Mouse (Mus musculus) embryonic facial prominence, embryonic 11.5 days (tissue): ENCODE data around the gene P3h4. TPM values are rescaled to one million over a fixed set of nuclear protein-coding genes. Genes with fewer than 3 reads are reported as not detected.

Experiments used
- ATAC-seq: fragments of 200-750 bp; cut with Nextera tagmentation; replicated peaks from 2 replicates; pipeline ENCODE4 v1.8.0; 2017; ENCODE audit warnings: low read depth; ENCODE audit not compliant: insufficient number of reproducible peaks, low FRiP score, low TSS enrichment
- DNase-seq: peaks from one replicate; pipeline ENCODE4 v3.0.0-alpha.2; 2015; ENCODE audit warnings: low spot score
- H3K27ac ChIP-seq: fragments of 300-500 bp; sonication (generic); replicated peaks from 2 replicates; pipeline ENCODE4 v1.5.1; 2014; ENCODE audit warnings: mild to moderate bottlenecking, low read depth, low read length, control low read depth
- H3K27me3 ChIP-seq: fragments of 300-500 bp; sonication (generic); 2 replicates; pipeline ENCODE4 v1.6.1; 2014; ENCODE audit warnings: mild to moderate bottlenecking, low read length, moderate library complexity, mixed read lengths; ENCODE audit not compliant: control insufficient read depth, insufficient read depth
- H3K36me3 ChIP-seq: fragments of 300-500 bp; sonication (generic); replicated peaks from 2 replicates; pipeline ENCODE4 v1.6.1; 2014; ENCODE audit warnings: low read depth, mild to moderate bottlenecking, low read length, moderate library complexity, mixed read lengths; ENCODE audit not compliant: control insufficient read depth, insufficient read depth
- H3K4me1 ChIP-seq: fragments of 300-500 bp; sonication (generic); 2 replicates; pipeline ENCODE4 v1.6.1; 2014; ENCODE audit warnings: low read length, mixed read lengths; ENCODE audit not compliant: control insufficient read depth, insufficient read depth
- H3K4me2 ChIP-seq: fragments of 300-500 bp; sonication (generic); 2 replicates; pipeline ENCODE4 v1.6.1; 2014; ENCODE audit warnings: low read depth, mild to moderate bottlenecking, control low read depth, low read length, moderate library complexity
- H3K4me3 ChIP-seq: fragments of 300-500 bp; sonication (generic); 2 replicates; pipeline ENCODE4 v1.5.1; 2014; ENCODE audit warnings: low read depth, low read length, control low read depth
- H3K9ac ChIP-seq: fragments of 300-500 bp; sonication (generic); replicated peaks from 2 replicates; pipeline ENCODE4 v1.6.1; 2014; ENCODE audit warnings: mild to moderate bottlenecking, control low read depth, low read length
- H3K9me3 ChIP-seq: fragments of 300-500 bp; sonication (generic); replicated peaks from 2 replicates; pipeline ENCODE4 v1.6.1; 2016; ENCODE audit warnings: mild to moderate bottlenecking, low read length, inconsistent platforms, mixed read lengths; ENCODE audit not compliant: control insufficient read depth
- WGBS: fragments of 180-500 bp; shearing (Covaris S2); extraction: QIAGEN DNeasy Blood & Tissue Kit; methylation state at CpG from one replicate; pipeline ENCODE4 v1.1.7; 2014; 5-methylcytosine and 5-hydroxymethylcytosine counted together
- polyA plus RNA-seq: library from polyadenylated mRNA; unstranded; fragments of >200 nt; fragmentation: Nextera tagmentation; extraction: Ambion mirVana; gene quantifications from 2 replicates; pipeline ENCODE4 v1.2.1, GENCODE M21; 2014

The P3h4 gene
- polyA plus RNA-seq, 1 experiment from 2014 or later, result 33.0 TPM

- H3K9ac ChIP-seq, result no peak overlapping the region
- no peak overlapping the region for H3K4me2 ChIP-seq
- H3K36me3 ChIP-seq, result no peaks in the 10 kb centered on the region; the same call in none of the 2 replicates
- DNase-seq (no peak), ATAC-seq (no peak)
- H3K4me1 ChIP-seq, result no peaks in the 10 kb centered on the region
- H3K9me3 ChIP-seq, result no peaks in the 10 kb centered on the region
- H3K27me3 ChIP-seq, result no peaks in the 10 kb centered on the region
- H3K4me3 ChIP-seq, result no peak overlapping the region
- no peak overlapping the region for H3K27ac ChIP-seq
- 92% methylated on average over 21 of the region's 21 CpGs for WGBS
These were observed 37.8 kb downstream of the P3h4 start for GRCm38 (mm10) chr11:100376746-100377389.

GRCm38 (mm10) chr11:100376005-100376404 is 38.6 kb downstream of the P3h4 start:
- DNase-seq, result no peak
- Histone ChIP-seq H3K4me1 (no peaks in the 10 kb centered on the region), H3K36me3 (no peaks in the 10 kb centered on the region; the same call in none of the 2 replicates), H3K4me3 (no peak overlapping the region), H3K9ac (no peak overlapping the region), H3K27me3 (no peaks in the 10 kb centered on the region), H3K9me3 (no peaks in the 10 kb centered on the region), H3K4me2 (no peak overlapping the region), H3K27ac (no peak overlapping the region)
- ATAC-seq, result no peak
- 74% methylated on average over 4 of the region's 4 CpGs for WGBS

- DNase-seq (no peak), ATAC-seq (no peak)
- H3K9me3 ChIP-seq, result no peaks in the 10 kb centered on the region
- no peak overlapping the region for H3K4me2 ChIP-seq
- no peaks in the 10 kb centered on the region for H3K27me3 ChIP-seq
- no peak overlapping the region for H3K27ac ChIP-seq
- H3K4me1 ChIP-seq, result no peaks in the 10 kb centered on the region
- H3K36me3 ChIP-seq, result no peaks in the 10 kb centered on the region; the same call in none of the 2 replicates
- no peak overlapping the region for H3K9ac ChIP-seq
- 89% methylated on average over 9 of the region's 9 CpGs for WGBS
- H3K4me3 ChIP-seq, result no peak overlapping the region
These were observed 39.5 kb downstream of the P3h4 start for GRCm38 (mm10) chr11:100375127-100375526.

- Histone ChIP-seq H3K36me3 (no peaks in the 10 kb centered on the region; the same call in 1 of the 2 replicates), H3K4me1 (no peaks in the 10 kb centered on the region), H3K9ac (no peak overlapping the region), H3K4me3 (no peak overlapping the region), H3K27me3 (no peaks in the 10 kb centered on the region), H3K27ac (no peak overlapping the region), H3K4me2 (no peak overlapping the region), H3K9me3 (no peaks in the 10 kb centered on the region)
- DNase-seq, result no peak
- ATAC-seq, result no peak
- WGBS, result 78% methylated on average over 7 of the region's 8 CpGs
These were observed 42.6 kb downstream of the P3h4 start for GRCm38 (mm10) chr11:100371981-100372558.

GRCm38 (mm10) chr11:100369822-100370221 is 44.8 kb downstream of the P3h4 start:
- H3K27ac ChIP-seq, result no peak overlapping the region
- no peak overlapping the region for H3K9ac ChIP-seq
- no peak overlapping the region for H3K4me2 ChIP-seq
- no peaks in the 10 kb centered on the region for H3K4me1 ChIP-seq
- H3K9me3 ChIP-seq, result no peaks in the 10 kb centered on the region
- no peaks in the 10 kb centered on the region for H3K27me3 ChIP-seq
- H3K36me3 ChIP-seq, result no peaks in the 10 kb centered on the region; the same call in 1 of the 2 replicates
- WGBS, result 75% methylated on average over 8 of the region's 8 CpGs
- no peak overlapping the region for H3K4me3 ChIP-seq
- no peak for DNase-seq
- ATAC-seq, result no peak

- ATAC-seq (no peak), DNase-seq (no peak)
- no peaks in the 10 kb centered on the region for H3K9me3 ChIP-seq
- H3K27me3 ChIP-seq, result no peaks in the 10 kb centered on the region
- no peak overlapping the region for H3K4me3 ChIP-seq
- H3K27ac ChIP-seq, result no peak overlapping the region
- no peak overlapping the region for H3K4me2 ChIP-seq
- no peaks in the 10 kb centered on the region for H3K4me1 ChIP-seq
- WGBS, result 83% methylated on average over 7 of the region's 7 CpGs
- no peak overlapping the region for H3K9ac ChIP-seq
- no peaks in the 10 kb centered on the region for H3K36me3 ChIP-seq
These were observed 45.5 kb downstream of the P3h4 start for GRCm38 (mm10) chr11:100369145-100369544.

- no peak overlapping the region for H3K4me2 ChIP-seq
- H3K9me3 ChIP-seq, result no peaks in the 10 kb centered on the region
- 0 out of 2 replicates have a peak, but pooled peaks have one; percentile 16 for ATAC-seq
- H3K36me3 ChIP-seq, result no peaks in the 10 kb centered on the region
- no peak overlapping the region for H3K27ac ChIP-seq
- 13% methylated on average over 12 of the region's 12 CpGs for WGBS
- H3K9ac ChIP-seq, result no peak overlapping the region
- H3K4me1 ChIP-seq, result no peaks in the 10 kb centered on the region
- H3K27me3 ChIP-seq, result no peaks in the 10 kb centered on the region
- no peak overlapping the region for H3K4me3 ChIP-seq
- peak; percentile 74 for DNase-seq
These were observed 51.6 kb downstream of the P3h4 start for GRCm38 (mm10) chr11:100362979-100363562.
